Mouse (Mus musculus): ENCODE measurements around the gene Gm42417.

The Gm42417 gene

DNA sequence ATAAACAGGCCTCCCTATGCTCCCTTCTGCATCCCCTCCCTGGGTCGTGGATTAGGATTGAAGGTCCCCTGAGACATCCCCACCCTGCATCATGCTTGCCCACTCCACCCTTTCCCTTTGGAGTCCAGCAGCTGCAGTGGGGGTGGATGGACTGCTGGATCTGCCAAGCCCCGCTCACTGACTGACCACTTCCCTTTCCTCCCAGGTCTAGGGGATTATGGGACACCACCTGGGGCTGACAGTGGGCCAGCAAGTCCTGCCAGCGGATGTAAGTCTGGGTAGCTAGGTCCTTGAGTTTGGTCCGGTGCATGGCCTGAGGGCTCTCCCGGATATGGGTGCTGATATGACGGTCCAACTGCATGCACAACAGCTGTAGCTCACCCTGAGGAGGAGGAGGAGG, 24.9 kb upstream of the Gm42417 start:
- no peak for DNase-seq (ENCODE audit: low read depth)

GRCm38 (mm10) chr1:36563632-36564031, 24.4 kb upstream of the Gm42417 start:
- no peak for DNase-seq (ENCODE audit: low read depth)

- no peak for DNase-seq (ENCODE audit: low read depth)
Observed at GRCm38 (mm10) chr1:36563197-36563596, 24.0 kb upstream of the Gm42417 start.

GRCm38 (mm10) chr1:36562388-36562787, 23.2 kb upstream of the Gm42417 start:
- DNase-seq (ENCODE audit: low read depth) = no peak

DNA sequence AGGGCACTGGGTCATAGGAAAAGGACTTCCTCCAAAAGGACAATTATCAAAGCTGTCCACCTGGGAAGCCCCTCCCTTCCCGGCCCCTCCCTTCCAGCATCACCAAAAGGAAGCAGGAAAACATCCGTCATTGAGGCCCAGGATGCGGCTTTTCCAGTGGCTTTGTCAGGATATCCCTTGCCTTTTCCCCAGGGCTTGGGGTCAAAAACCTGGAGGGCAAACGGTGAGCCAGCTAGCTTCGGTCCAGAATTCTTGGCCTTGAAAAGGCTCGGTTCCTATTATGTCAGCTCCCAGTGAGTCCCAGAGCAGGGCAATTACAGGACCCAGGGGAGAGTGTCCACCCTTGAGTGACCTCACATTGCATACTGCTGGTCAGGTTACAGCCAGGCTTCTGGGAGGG, 21.7 kb upstream of the Gm42417 start:
- DNase-seq (ENCODE audit: low read depth) = no peak

DNA sequence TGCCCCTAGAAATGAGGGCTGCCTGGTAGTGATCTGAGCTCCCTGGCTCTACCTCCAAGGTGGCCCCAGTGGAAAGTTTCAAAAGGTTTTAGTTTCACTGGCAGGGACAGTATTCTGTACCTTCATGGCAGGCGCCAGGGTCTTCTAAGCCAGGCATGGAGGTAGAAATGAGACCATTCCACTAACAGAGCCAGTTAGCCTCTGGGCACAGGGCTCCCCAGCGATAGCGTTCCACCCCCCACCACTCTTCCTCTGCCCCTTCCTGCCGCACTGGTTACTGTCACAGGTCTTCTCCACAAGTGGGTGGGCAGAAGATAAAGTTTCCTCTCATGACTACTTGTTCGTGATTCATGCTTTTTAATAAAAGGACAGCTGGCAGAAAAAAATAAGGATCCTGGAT, 20.7 kb upstream of the Gm42417 start:
- DNase-seq (ENCODE audit: low read depth) = no peak

GRCm38 (mm10) chr1:36559256-36559655, 20.0 kb upstream of the Gm42417 start:
- no peak for DNase-seq (ENCODE audit: low read depth)

- DNase-seq (ENCODE audit: low read depth) = no peak
Observed at GRCm38 (mm10) chr1:36558031-36558993, 19.1 kb upstream of the Gm42417 start, which contains the start of gene Sema4c. Gene Sema4c (minus strand): TSS chr1:36558349.

GRCm38 (mm10) chr1:36557457-36558011, 18.3 kb upstream of the Gm42417 start:
- DNase-seq (ENCODE audit: low read depth) = no peak

DNA sequence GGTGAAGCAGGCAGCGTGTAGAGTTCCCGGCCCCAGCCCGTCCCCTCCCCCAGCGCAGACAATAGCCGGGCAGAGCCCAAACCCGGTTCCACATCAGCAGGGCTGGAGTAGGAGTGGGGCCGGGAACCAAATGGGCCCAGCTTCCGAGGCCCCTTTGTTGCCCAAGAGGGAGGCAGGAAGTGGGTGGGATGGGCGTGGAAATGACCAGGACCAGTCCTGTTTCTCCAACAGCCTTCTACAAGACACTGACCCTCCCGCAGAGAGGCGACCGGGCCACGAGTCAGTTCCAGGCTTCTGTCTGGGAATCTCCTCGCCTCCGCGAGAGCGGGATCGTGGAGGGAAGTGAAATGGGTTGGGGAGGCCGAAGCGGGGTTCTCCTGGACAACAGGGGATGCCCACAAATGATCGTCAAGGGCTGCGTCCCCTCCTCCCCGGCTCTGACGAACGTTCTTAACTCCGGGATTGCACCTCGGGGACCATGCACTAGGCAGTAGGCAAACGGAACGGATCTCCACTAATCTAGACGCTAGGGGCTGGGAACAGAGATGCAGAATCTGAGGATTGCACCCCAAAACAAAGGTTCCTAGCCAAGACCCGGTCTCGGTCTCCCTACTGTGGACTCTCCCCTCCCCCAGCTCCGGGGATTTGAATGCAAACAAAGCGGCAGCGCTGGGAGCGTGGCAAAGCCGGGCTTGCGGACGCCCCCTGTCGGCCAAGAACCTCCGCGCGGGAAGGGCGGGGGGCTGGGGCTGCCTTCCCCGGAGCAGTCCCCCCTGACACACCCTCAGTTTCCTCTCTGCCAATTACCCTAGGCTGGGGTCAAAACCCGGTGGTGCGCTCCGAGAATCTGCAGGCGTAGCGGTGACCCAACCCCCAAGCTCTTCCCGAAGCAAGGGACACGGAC, 17.6 kb upstream of the Gm42417 start:
- DNase-seq (ENCODE audit: low read depth) = peak; percentile 67

DNA sequence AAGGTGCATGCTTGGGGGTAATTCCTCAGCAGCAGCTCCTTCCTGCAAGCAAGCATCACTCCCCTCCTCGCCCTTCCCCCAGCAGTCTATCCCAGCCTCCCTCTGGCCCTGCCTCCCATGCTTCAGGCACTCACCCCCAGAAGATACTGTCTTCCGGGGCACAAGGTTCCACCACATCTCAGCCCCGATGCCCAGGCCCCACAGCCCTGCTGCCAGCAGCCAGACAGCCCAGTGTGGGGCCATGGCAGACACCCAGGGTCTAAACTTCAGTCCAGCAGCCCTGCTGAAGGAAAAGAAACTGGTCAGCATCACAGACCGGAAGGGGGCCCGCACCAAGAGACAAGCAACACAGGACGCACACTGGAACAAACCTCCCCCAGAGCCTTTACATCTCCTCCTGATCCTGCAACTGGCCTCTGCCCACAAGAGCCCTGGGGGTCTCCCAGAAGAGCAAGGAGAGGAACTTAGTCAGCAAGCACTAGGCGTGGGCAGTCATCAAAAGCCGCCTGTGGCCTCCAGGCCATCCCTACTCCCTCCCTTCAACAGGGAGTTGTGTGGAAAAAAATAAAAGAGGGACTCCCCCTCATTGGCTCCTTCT, 16.7 kb upstream of the Gm42417 start:
- DNase-seq (ENCODE audit: low read depth) = no peak

DNA sequence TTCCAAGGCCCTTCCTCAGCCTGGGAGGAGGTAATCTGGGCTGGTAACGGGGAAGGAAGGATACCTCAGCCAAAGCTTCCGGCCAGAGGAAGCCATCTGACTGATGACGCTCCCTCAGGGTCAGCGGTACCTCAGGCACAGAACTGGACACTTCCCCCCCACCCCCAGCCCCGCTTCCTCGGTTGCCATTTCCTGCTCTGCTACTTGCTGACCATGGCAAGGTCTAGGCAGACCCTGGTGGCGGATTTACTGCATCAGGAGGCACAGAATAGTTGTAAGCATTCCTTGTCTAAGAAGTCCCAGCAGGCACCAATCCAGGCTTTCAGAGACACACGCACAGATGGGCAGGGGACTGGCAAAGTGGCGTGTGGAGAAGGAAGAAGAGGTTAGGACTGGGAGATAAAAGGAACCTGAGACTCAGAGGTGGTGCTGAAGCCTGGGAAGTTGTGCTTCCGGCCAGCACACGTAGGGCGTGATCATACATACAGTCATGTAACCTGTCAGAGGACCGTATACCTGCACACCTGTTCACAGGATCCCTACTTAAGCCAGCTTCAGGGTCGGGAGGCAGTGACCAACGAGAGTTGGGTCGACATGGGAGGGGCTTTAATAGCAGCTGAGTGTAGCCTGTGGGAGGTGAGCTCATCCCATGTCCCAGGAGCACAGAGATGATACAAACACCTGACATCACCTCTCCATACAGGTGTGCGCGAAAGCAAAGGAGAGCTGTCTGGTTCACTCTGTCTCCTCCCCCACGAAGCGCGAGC, 15.6 kb upstream of the Gm42417 start:
- DNase-seq (ENCODE audit: low read depth) = no peak

DNA sequence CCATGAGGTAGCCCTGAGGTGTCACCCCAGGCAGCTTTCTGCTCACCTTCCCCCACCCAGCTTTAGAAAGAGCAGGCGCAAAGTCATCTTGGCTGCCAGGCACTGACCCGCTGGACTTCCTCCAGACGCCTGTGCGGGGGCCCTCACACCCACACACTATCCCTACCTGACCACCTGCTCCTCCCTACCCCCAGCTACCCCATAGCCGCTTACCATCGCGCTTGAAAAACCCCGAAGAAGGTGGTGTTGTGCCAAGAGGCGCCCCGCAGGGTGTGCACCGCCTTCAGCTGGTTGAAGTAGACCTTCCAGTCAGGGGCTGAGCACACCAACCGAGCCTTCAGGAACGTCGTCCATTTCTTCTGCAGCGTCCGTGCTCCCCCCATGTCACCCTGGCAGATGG, 13.3 kb upstream of the Gm42417 start:
- DNase-seq (ENCODE audit: low read depth) = no peak

GRCm38 (mm10) chr1:36551904-36552303, 12.7 kb upstream of the Gm42417 start:
- no peak for DNase-seq (ENCODE audit: low read depth)

- no peak for DNase-seq (ENCODE audit: low read depth)
Observed at GRCm38 (mm10) chr1:36550075-36550863, 11.0 kb upstream of the Gm42417 start.

GRCm38 (mm10) chr1:36549491-36549890, 10.3 kb upstream of the Gm42417 start:
- DNase-seq (ENCODE audit: low read depth) = no peak

DNA sequence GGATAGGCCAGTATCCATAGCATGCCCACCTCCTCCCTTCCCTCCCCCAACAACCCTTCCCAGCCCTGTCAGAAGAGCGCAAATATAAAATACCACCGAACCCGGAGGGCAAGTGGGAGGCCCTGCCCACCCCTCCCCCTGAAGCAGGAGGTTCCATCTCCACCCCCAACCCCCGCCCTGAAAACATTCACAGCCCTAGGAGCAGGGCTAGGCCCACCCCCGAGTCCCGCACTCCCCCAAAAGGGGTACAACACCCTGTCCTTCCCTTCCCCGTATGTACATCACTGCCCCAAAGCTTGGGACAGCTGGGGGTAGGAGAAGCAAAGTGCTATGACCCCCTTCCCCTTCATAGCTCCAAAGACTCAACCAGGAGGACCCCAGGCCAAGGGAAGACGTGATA, 9.5 kb upstream of the Gm42417 start:
- DNase-seq (ENCODE audit: low read depth) = no peak

DNA sequence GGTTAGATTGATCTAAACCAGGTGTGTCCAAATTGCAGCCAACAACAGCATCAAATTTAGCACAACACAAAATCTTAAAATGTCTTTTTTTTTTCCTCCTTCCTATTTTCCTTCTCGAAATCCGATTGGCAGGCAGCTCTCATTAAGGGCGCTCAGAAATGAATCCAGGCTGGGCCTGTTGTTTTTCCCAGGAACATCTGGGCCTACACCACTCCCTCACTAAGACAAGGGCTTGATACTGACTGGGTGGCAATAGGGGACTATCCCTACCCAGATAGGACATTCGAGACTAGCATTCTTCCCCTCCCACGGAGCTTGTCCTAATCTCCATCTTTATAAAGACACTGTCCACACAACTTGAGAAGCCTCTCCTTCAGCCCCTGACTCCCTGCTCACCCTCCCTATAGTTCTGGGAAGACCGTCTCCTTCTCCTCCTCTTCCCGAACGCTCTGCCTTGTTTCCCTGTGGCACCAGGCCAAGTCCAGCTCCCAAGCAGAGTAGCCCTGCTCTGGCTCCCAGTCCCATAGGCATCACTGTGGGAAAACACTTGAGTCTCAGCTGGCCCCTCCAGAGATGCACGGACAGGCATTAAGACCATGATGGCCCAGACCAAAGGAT, 8.9 kb upstream of the Gm42417 start:
- no peak for DNase-seq (ENCODE audit: low read depth)

DNA sequence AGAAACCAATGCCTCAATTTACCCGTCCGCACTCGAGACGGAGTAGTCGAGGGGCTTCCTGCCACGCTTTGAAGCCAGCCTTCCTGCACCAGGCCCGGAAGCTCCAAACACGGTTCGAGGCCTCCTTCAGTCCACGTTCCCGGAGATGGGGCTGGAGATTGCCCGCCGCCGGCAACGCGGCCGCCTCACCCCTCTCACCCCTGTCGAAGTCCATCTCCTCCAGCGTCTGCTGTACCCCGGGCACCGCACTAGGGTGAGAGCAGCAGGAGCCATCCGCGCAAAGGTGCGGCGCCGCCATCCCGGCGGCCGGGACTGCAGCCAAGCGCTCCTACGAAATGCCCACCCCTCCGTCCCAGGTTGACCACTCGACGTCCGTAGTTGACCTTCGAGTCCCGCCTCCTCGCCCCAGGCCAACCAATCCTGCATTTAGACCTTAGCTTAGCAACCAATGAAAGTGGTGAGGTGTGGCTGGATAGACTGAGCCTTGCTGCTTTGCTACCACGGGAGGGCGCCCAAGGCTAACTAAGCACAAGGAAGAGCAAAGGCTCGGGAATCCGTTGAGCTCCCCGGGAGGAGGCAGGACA, 7.8 kb upstream of the Gm42417 start, which contains the start of gene Ankrd39:
Ankrd39 (minus strand) TSS at position 558 of the 584 bp plus-strand sequence.
- DNase-seq (ENCODE audit: low read depth) = peak; percentile 98
